Mouse (Mus musculus): ENCODE measurements around the gene Efemp1. TPM values are rescaled to one million over a fixed set of nuclear protein-coding genes. Genes with fewer than 3 reads are reported as not detected.

Gene Efemp1
- polyA plus RNA-seq, 1 experiment from 2014 or later = 3.2 TPM

DNA sequence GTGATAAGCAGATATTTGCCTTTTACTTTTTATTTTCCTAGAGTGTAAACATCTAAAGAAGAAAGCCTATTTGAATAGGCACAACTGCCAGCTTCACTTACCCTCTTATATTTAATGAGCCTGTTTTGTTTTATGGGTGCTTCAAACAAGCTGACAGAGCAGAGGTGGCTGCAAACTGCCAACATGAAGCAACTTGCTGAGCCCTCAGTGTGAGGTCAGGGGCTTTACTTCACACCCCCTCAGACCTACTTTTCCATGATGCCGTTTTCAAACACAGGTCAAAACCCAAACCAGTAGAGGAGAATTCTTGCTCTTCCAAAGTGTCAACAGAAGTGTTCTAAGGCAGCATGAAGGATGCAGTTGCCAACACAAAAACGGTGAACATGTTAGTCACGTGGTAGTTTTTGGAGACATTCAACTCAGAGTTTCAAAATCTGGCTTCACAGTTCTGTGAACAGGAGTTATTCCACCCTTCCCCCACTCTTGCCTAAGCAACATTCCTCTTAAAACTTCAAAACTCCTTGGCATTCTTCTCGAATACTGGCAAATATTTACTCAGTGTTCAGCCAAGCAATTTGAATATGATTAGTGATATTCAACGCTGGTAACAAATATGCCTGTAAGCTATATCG lies 101.8 kb downstream of the Efemp1 start:
- Histone ChIP-seq H3K27me3 (no peaks in the 10 kb centered on the region), H3K9me3 (no peaks in the 10 kb centered on the region), H3K4me1 (replicated peaks) (no peaks in the 10 kb centered on the region), H3K36me3 (no peaks in the 10 kb centered on the region), H3K4me3 (no peak overlapping the region), H3K27ac (no peak overlapping the region), H3K4me2 (no peak overlapping the region), H3K9ac (no peak overlapping the region)
- no peak for ATAC-seq (ENCODE audit: low FRiP score)
- WGBS = 73% methylated on average over 6 of the region's 6 CpGs

DNA sequence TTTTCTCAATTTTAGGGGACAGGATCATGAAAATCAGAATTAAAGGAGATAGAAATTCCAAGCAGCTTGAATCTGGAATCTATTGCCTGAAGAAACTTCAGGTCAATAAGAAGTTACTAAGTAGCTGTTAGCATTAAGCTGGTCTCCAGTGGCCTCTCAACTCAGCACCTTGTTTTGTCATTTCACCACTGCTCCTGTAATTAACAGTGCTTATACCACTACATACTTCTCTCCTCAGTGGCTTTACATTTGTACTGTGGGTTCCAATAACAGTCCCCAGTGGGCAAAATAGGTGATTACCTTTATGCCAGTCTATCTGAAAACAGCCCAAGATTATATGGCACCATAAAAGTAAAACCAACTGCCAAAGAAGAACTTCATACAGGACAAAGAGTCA lies 102.3 kb downstream of the Efemp1 start:
- Histone ChIP-seq H3K36me3 (no peaks in the 10 kb centered on the region), H3K4me2 (no peak overlapping the region), H3K9me3 (no peaks in the 10 kb centered on the region), H3K27ac (no peak overlapping the region), H3K27me3 (no peaks in the 10 kb centered on the region), H3K4me1 (replicated peaks) (no peaks in the 10 kb centered on the region), H3K9ac (no peak overlapping the region), H3K4me3 (no peak overlapping the region)
- ATAC-seq (ENCODE audit: low FRiP score) = no peak

DNA sequence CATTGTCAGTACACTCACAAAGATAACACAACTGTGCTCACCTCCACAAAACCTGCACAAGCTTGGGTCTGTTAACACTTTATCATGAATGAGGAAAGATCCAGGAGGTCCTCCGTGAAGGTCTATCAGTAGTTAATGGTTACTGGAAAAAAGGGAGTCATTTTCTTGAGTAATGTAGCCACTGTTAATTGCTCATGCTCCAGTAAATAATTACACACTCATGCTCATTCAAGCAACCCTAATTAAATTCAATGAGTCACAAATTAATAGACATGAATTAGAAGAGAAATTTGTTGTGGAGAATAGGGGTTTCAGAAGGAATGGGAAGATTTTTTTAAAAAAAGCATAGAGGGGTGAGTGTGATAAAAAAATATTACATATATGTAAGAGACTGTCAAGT lies 108.4 kb downstream of the Efemp1 start:
- no peak for ATAC-seq (ENCODE audit: low FRiP score)
- H3K9me3 ChIP-seq = no peaks in the 10 kb centered on the region

More for the DNA sequence above, 108.4 kb downstream of the Efemp1 start:
- no peaks in the 10 kb centered on the region for H3K4me1 ChIP-seq (replicated peaks)
- WGBS = 85% methylated on average over 1 of the region's 1 CpGs
- H3K36me3 ChIP-seq = no peaks in the 10 kb centered on the region
- H3K9ac ChIP-seq = no peak overlapping the region
- H3K27ac ChIP-seq = no peak overlapping the region
- H3K4me2 ChIP-seq = no peak overlapping the region
- H3K27me3 ChIP-seq = no peaks in the 10 kb centered on the region
- H3K4me3 ChIP-seq = no peak overlapping the region

All from hindbrain, embryonic 13.5 days (tissue).